Mouse (Mus musculus): ENCODE data around the gene Prss35. TPM values are rescaled to one million over a fixed set of nuclear protein-coding genes. Genes with fewer than 3 reads are reported as not detected.

Gene Prss35
- polyA plus RNA-seq, 1 experiment from 2014 or later, result 48.1 TPM

GRCm38 (mm10) chr9:86778212-86778611 is 34.8 kb downstream of the Prss35 start:
- H3K9ac ChIP-seq (ENCODE audit: low read length), result no peak overlapping the region
- no peak for ATAC-seq (ENCODE audit: low read depth)
- no peak overlapping the region for H3K4me3 ChIP-seq (ENCODE audit: low read length)
- WGBS, result 58% methylated on average over 4 of the region's 4 CpGs
- no peak overlapping the region for H3K27ac ChIP-seq (ENCODE audit: low read length)
- no peaks in the 10 kb centered on the region for H3K27me3 ChIP-seq (ENCODE audit: control insufficient read depth, insufficient read depth, low read depth, low read length)
- H3K4me2 ChIP-seq (ENCODE audit: low read depth, low read length), result no peak overlapping the region
- H3K36me3 ChIP-seq (ENCODE audit: control insufficient read depth, insufficient read depth, low read length), result no peaks in the 10 kb centered on the region
- no peaks in the 10 kb centered on the region for H3K4me1 ChIP-seq (replicated peaks; ENCODE audit: control insufficient read depth, insufficient read depth, low read length)
- no peaks in the 10 kb centered on the region for H3K9me3 ChIP-seq (ENCODE audit: control insufficient read depth, low read length)

GRCm38 (mm10) chr9:86781426-86781825 is 38.0 kb downstream of the Prss35 start:
- no peaks in the 10 kb centered on the region for H3K27me3 ChIP-seq (ENCODE audit: control insufficient read depth, insufficient read depth, low read depth, low read length)
- no peaks in the 10 kb centered on the region for H3K36me3 ChIP-seq (ENCODE audit: control insufficient read depth, insufficient read depth, low read length)
- no peak overlapping the region for H3K27ac ChIP-seq (ENCODE audit: low read length)
- no peak overlapping the region for H3K9ac ChIP-seq (ENCODE audit: low read length)
- ATAC-seq (ENCODE audit: low read depth), result no peak
- no peak overlapping the region for H3K4me3 ChIP-seq (ENCODE audit: low read length)
- H3K4me2 ChIP-seq (ENCODE audit: low read depth, low read length), result no peak overlapping the region
- H3K4me1 ChIP-seq (replicated peaks; ENCODE audit: control insufficient read depth, insufficient read depth, low read length), result no peaks in the 10 kb centered on the region
- 85% methylated on average over 4 of the region's 4 CpGs for WGBS
- no peaks in the 10 kb centered on the region for H3K9me3 ChIP-seq (ENCODE audit: control insufficient read depth, low read length)

GRCm38 (mm10) chr9:86782836-86783235 is 39.4 kb downstream of the Prss35 start:
- Histone ChIP-seq H3K36me3 (ENCODE audit: control insufficient read depth, insufficient read depth, low read length) (no peaks in the 10 kb centered on the region), H3K27me3 (ENCODE audit: control insufficient read depth, insufficient read depth, low read depth, low read length) (no peaks in the 10 kb centered on the region), H3K27ac (ENCODE audit: low read length) (no peak overlapping the region), H3K9ac (ENCODE audit: low read length) (no peak overlapping the region), H3K4me3 (ENCODE audit: low read length) (no peak overlapping the region), H3K9me3 (ENCODE audit: control insufficient read depth, low read length) (no peaks in the 10 kb centered on the region), H3K4me2 (ENCODE audit: low read depth, low read length) (no peak overlapping the region), H3K4me1 (replicated peaks; ENCODE audit: control insufficient read depth, insufficient read depth, low read length) (no peaks in the 10 kb centered on the region)
- no peak for ATAC-seq (ENCODE audit: low read depth)
- WGBS, result 89% methylated on average over 2 of the region's 2 CpGs

GRCm38 (mm10) chr9:86789186-86789585 is 45.7 kb downstream of the Prss35 start:
- no peak overlapping the region for H3K4me3 ChIP-seq (ENCODE audit: low read length)
- no peak overlapping the region for H3K9ac ChIP-seq (ENCODE audit: low read length)
- no peaks in the 10 kb centered on the region for H3K36me3 ChIP-seq (ENCODE audit: control insufficient read depth, insufficient read depth, low read length)
- no peak for ATAC-seq (ENCODE audit: low read depth)
- H3K4me1 ChIP-seq (replicated peaks; ENCODE audit: control insufficient read depth, insufficient read depth, low read length), result no peaks in the 10 kb centered on the region
- no peaks in the 10 kb centered on the region for H3K27me3 ChIP-seq (ENCODE audit: control insufficient read depth, insufficient read depth, low read depth, low read length)
- WGBS, result 67% methylated on average over 6 of the region's 6 CpGs
- no peak overlapping the region for H3K27ac ChIP-seq (ENCODE audit: low read length)
- H3K9me3 ChIP-seq (ENCODE audit: control insufficient read depth, low read length), result no peaks in the 10 kb centered on the region
- H3K4me2 ChIP-seq (ENCODE audit: low read depth, low read length), result no peak overlapping the region

GRCm38 (mm10) chr9:86791927-86792326 is 48.5 kb downstream of the Prss35 start:
- Histone ChIP-seq H3K27ac (ENCODE audit: low read length) (no peak overlapping the region), H3K4me3 (ENCODE audit: low read length) (no peak overlapping the region), H3K4me1 (replicated peaks; ENCODE audit: control insufficient read depth, insufficient read depth, low read length) (no peaks in the 10 kb centered on the region), H3K36me3 (ENCODE audit: control insufficient read depth, insufficient read depth, low read length) (no peaks in the 10 kb centered on the region), H3K9ac (ENCODE audit: low read length) (no peak overlapping the region), H3K27me3 (ENCODE audit: control insufficient read depth, insufficient read depth, low read depth, low read length) (no peaks in the 10 kb centered on the region), H3K9me3 (ENCODE audit: control insufficient read depth, low read length) (no peaks in the 10 kb centered on the region), H3K4me2 (ENCODE audit: low read depth, low read length) (no peak overlapping the region)
- no peak for ATAC-seq (ENCODE audit: low read depth)
- WGBS, result 69% methylated on average over 7 of the region's 7 CpGs

DNA sequence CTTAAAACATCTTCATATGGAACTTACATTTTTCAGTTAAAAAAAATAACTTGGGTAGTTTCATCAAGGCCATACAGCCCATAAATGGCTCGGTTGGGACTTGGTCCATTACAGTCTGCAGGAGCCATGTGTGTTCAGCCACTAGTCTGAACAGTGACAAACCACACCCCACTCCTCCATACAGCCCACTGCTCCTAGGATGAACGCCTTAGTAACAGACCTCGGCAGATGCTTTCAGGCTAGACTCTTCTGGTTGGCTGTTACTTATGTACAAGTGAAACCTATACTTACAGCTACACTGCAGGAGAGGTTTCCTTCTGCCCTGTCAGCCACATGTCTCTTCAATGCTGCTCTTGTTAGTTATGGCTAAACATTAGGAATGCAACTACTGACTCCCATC is 51.8 kb downstream of the Prss35 start:
- H3K4me3 ChIP-seq (ENCODE audit: low read length), result no peak overlapping the region
- ATAC-seq (ENCODE audit: low read depth), result no peak
- H3K4me2 ChIP-seq (ENCODE audit: low read depth, low read length), result no peak overlapping the region
- WGBS, result 76% methylated on average over 3 of the region's 3 CpGs
- no peaks in the 10 kb centered on the region for H3K9me3 ChIP-seq (ENCODE audit: control insufficient read depth, low read length)
- H3K36me3 ChIP-seq (ENCODE audit: control insufficient read depth, insufficient read depth, low read length), result no peaks in the 10 kb centered on the region
- no peak overlapping the region for H3K27ac ChIP-seq (ENCODE audit: low read length)
- no peaks in the 10 kb centered on the region for H3K27me3 ChIP-seq (ENCODE audit: control insufficient read depth, insufficient read depth, low read depth, low read length)
- H3K4me1 ChIP-seq (replicated peaks; ENCODE audit: control insufficient read depth, insufficient read depth, low read length), result no peaks in the 10 kb centered on the region
- no peak overlapping the region for H3K9ac ChIP-seq (ENCODE audit: low read length)

DNA sequence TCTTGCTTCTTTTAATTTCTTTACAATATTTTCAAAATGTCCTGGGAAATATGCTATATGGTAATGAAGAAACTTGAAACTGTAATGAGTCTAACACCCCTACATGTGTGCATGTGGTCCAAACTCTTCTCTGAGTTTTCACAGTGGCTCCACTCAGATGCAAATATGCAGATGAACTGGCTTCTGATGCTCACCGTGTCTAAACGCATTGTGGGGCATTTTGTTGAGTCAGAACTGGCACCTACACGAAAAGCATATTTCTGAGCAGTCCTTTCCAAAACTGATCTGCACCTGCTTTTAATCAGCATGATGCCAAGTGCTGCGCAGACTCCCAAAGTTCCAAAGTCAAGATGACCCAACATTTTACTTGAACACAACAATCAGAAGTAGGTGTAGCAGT is 54.1 kb downstream of the Prss35 start:
- no peak overlapping the region for H3K4me2 ChIP-seq (ENCODE audit: low read depth, low read length)
- H3K4me1 ChIP-seq (replicated peaks; ENCODE audit: control insufficient read depth, insufficient read depth, low read length), result no peaks in the 10 kb centered on the region
- H3K27me3 ChIP-seq (ENCODE audit: control insufficient read depth, insufficient read depth, low read depth, low read length), result no peaks in the 10 kb centered on the region
- H3K9me3 ChIP-seq (ENCODE audit: control insufficient read depth, low read length), result no peaks in the 10 kb centered on the region
- no peak overlapping the region for H3K9ac ChIP-seq (ENCODE audit: low read length)
- no peak for ATAC-seq (ENCODE audit: low read depth)
- H3K36me3 ChIP-seq (ENCODE audit: control insufficient read depth, insufficient read depth, low read length), result no peaks in the 10 kb centered on the region
- WGBS, result 83% methylated on average over 4 of the region's 4 CpGs
- no peak overlapping the region for H3K27ac ChIP-seq (ENCODE audit: low read length)
- no peak overlapping the region for H3K4me3 ChIP-seq (ENCODE audit: low read length)

DNA sequence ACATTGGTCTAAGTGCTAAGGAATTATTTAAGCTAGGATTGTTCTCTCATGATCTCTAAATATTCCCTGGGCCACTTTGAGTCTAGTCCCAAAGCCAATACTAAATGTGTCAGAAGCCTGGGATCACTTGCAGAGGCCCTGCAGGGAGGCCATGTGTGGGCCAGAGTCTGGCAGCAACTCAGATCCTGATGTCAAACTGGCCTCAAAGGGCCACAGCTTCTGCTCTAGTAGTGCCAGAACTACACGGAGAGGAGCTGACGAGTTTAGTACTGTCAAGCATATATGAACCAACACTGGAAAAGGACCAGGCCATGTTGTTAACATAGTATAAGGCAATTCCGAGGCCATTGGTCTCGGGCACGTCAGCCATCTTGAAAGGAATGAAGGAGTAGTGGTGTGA is 54.7 kb downstream of the Prss35 start:
- H3K27me3 ChIP-seq (ENCODE audit: control insufficient read depth, insufficient read depth, low read depth, low read length), result no peaks in the 10 kb centered on the region
- 78% methylated on average over 5 of the region's 5 CpGs for WGBS
- no peaks in the 10 kb centered on the region for H3K9me3 ChIP-seq (ENCODE audit: control insufficient read depth, low read length)
- H3K4me3 ChIP-seq (ENCODE audit: low read length), result no peak overlapping the region
- no peak overlapping the region for H3K4me2 ChIP-seq (ENCODE audit: low read depth, low read length)
- H3K4me1 ChIP-seq (replicated peaks; ENCODE audit: control insufficient read depth, insufficient read depth, low read length), result no peaks in the 10 kb centered on the region
- H3K9ac ChIP-seq (ENCODE audit: low read length), result no peak overlapping the region
- no peaks in the 10 kb centered on the region for H3K36me3 ChIP-seq (ENCODE audit: control insufficient read depth, insufficient read depth, low read length)
- no peak overlapping the region for H3K27ac ChIP-seq (ENCODE audit: low read length)
- ATAC-seq (ENCODE audit: low read depth), result no peak

DNA sequence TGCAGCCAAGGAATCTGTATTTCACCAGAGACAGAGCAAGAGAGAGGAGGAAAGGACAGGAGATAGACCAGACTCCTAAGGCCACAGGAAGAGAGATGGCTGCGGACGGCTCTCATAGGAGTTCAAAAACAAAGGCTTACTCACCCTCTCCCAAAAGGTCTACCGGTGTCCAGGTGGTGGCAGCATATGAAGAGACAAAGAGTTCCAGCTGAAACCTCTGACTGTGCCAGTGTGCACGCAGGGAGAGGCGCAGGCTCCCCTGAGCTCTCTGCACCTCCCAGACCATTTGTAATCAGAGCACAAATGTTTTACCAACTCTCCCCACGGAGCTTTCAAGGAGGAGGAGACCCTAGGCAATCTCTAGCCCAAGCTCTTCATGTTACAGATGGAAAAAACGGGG is 55.2 kb downstream of the Prss35 start:
- WGBS, result 35% methylated on average over 7 of the region's 7 CpGs
- H3K4me3 ChIP-seq (ENCODE audit: low read length), result no peak overlapping the region
- no peak overlapping the region for H3K9ac ChIP-seq (ENCODE audit: low read length)
- no peak overlapping the region for H3K4me2 ChIP-seq (ENCODE audit: low read depth, low read length)
- H3K36me3 ChIP-seq (ENCODE audit: control insufficient read depth, insufficient read depth, low read length), result no peaks in the 10 kb centered on the region
- H3K9me3 ChIP-seq (ENCODE audit: control insufficient read depth, low read length), result no peaks in the 10 kb centered on the region
- H3K27ac ChIP-seq (ENCODE audit: low read length), result no peak overlapping the region
- H3K27me3 ChIP-seq (ENCODE audit: control insufficient read depth, insufficient read depth, low read depth, low read length), result no peaks in the 10 kb centered on the region
- H3K4me1 ChIP-seq (replicated peaks; ENCODE audit: control insufficient read depth, insufficient read depth, low read length), result no peaks in the 10 kb centered on the region
- no peak for ATAC-seq (ENCODE audit: low read depth)

DNA sequence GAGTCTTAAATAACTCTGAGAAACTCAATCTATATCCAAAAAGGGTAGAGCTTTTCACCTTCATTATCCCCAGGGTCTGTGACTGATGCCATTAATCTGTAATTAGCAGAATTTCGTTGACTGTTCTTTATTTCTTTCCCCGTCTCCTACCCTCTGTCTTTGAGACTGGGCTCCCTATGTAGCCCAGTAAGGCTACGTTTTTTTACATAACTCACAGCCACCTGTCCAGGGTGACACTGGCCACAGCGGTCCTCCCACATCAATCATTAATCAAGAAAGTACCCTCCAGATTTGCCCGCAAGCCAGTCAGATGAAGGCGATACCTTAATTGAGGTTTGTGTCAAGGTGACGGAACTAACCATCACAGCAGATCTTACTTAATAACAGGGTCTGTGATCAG is 55.6 kb downstream of the Prss35 start:
- no peak overlapping the region for H3K4me3 ChIP-seq (ENCODE audit: low read length)
- no peak overlapping the region for H3K4me2 ChIP-seq (ENCODE audit: low read depth, low read length)
- H3K4me1 ChIP-seq (replicated peaks; ENCODE audit: control insufficient read depth, insufficient read depth, low read length), result no peaks in the 10 kb centered on the region
- no peak for ATAC-seq (ENCODE audit: low read depth)
- H3K9me3 ChIP-seq (ENCODE audit: control insufficient read depth, low read length), result no peaks in the 10 kb centered on the region
- H3K9ac ChIP-seq (ENCODE audit: low read length), result no peak overlapping the region
- 71% methylated on average over 7 of the region's 7 CpGs for WGBS
- H3K27me3 ChIP-seq (ENCODE audit: control insufficient read depth, insufficient read depth, low read depth, low read length), result no peaks in the 10 kb centered on the region
- H3K27ac ChIP-seq (ENCODE audit: low read length), result no peak overlapping the region
- no peaks in the 10 kb centered on the region for H3K36me3 ChIP-seq (ENCODE audit: control insufficient read depth, insufficient read depth, low read length)
